Mouse (Mus musculus) heart, postnatal 14 days (tissue): ENCODE measurements around the gene Hist1h3a. TPM values are rescaled to one million over a fixed set of nuclear protein-coding genes. Genes with fewer than 3 reads are reported as not detected.
A peak's percentile ranks its signal among the peaks of the same experiment; 100 is the strongest.
"Not testable (repeated sequence)": the region's sequence is repeated elsewhere in the genome, so short reads cannot be mapped to it uniquely, and the experiment has no call there.

Experiments
- DNase-seq, 2 experiments: peaks; one replicate each; pipeline ENCODE4 v3.0.0; 2021 to 2022
- intact Hi-C: fragments of 180-260 bp; cut with DNase I; formaldehyde crosslinking; loops from one replicate; pipeline ENCODE4 v1.15.1; 2025
- long read RNA-seq, 2 experiments: library from polyadenylated mRNA; stranded (forward); transcript quantifications; one replicate each; pipeline ENCODE4 v2.0.0; 2021
- total RNA-seq, 2 experiments: library from RNA; stranded (reverse); gene quantifications; 2 replicates each; pipeline ENCODE4 v1.2.3; 2021

Hist1h3a gene
- 100 to 1,000 TPM in 1 of 2 experiments, 10 to 100 TPM in 1; 55.1 to 114 TPM for total RNA-seq
- long read RNA-seq, experiment 1: 0 reads
- long read RNA-seq, experiment 2: 0 reads

DNA sequence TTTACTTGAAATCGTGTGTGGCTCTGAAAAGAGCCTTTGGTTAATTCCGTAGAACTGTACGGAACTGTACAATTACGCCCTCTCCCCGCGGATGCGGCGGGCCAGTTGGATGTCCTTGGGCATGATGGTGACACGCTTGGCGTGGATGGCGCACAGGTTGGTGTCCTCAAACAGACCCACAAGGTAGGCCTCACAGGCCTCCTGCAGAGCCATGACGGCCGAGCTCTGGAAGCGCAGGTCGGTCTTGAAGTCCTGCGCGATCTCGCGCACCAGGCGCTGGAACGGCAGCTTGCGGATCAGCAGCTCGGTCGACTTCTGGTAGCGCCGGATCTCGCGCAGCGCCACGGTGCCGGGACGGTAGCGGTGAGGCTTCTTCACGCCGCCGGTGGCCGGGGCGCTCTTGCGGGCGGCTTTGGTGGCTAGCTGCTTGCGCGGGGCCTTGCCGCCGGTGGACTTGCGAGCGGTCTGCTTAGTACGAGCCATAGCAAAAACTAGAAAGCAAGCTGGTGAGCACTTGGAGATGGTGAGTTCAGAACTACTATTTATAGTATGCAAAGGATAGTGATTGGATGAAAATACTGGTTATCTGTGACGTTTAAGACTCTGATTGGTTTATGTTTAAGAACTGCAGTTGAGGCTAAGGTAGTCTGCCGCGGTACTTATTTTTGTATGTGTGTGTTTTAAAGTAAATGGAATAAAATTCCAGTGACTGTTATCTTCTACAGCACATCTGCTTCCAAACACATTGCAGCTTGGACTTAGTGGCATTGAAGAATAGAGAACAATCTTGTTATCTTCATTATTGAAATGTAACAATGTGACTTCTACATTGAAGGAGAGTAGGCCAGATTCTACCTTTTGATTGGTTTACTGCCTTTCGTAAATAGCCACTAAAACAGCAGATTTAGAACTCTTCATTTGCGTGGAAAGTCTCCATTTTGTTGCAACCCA is at the start of gene Hist1h3a:
Gene Hist1h3a (minus strand): TSS at position 516 of the 951 bp plus-strand sequence.
- DNase-seq: peak in 1 of 2 experiments; percentile 59
- intact Hi-C loops: loop anchor here (5.0 kb wide), 1 partner anchor 1720 kb away; the partner anchor contains the start of genes Hist1h2ag, Hist1h2bj and Hist1h4i

GRCm38 (mm10) chr13:23806422-23807052 is 44.4 kb upstream of the Hist1h3a start, which contains the start of gene Slc17a2:
Slc17a2 (plus strand) TSS chr13:23806993.
- intact Hi-C loops: no loop called here
- DNase-seq: no peak

DNA sequence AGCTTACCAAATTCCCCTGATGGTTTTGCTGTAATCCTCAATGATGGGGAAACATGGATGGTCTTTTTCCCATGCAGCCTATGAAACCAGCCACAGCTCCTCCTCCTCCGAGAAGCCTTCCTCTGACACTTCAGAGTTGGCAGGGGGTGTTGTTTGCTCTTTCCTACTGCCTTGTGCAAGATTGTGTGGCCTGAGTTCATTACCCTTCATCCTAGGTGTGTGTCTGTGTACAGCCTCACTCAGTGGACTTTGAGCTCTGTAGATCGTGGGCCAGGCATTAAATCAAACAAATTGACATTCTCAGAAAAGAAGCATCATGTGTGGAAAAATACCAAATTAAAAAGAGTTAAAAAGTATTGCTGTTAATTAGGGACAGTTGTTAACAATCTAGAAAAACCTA is 42.3 kb upstream of the Hist1h3a start:
- intact Hi-C loops: no loop called here
- no peak for DNase-seq

DNA sequence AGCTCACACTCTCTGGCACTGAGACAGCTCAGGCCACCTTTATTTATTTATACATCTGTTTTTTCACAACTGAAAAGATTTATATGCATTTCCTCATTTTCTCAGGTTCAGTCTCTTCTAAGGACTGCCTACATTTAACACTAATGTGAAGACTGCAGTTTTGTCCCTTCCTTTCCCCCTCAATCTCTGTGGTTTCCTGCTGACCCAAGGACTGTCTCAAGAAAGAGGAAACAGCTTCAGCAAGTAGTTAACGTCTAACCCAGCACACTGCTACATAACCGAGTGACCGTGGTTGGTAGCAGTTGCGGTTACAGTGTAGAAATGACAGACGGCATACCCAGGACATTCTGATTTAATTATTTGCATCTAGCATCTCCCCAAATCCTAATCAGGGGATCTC is 37.2 kb upstream of the Hist1h3a start:
- intact Hi-C loops: no loop called here
- no peak for DNase-seq

- peak; percentile 29 to 64 for DNase-seq
- intact Hi-C loops: loop anchor here (5.0 kb wide), 2 partner anchors 95 to 505 kb away; no protein-coding TSS in a partner anchor
Observed at GRCm38 (mm10) chr13:23792520-23792919, 30.3 kb upstream of the Hist1h3a start.

DNA sequence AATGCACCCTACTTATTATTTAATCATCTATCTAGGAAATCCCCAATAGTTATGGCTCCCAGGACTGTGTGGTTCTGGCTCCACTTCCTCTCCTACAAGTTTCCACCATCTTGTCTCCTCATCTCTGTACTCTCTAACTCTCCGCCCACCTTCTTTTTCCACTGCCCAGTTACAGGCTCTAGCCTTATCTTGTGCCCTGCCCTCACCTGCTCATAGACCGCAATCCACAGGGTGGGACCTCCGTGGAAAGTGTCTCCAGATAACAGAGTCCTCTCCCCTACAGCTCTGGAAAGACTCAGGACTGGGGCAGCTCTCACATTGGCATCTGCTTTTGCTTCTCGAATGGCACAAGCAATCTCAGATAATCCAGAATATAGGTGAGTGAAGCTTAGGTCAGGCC is 16.8 kb upstream of the Hist1h3a start:
- intact Hi-C loops: no loop called here
- DNase-seq: no peak

GRCm38 (mm10) chr13:23778339-23778738 is 16.2 kb upstream of the Hist1h3a start:
- intact Hi-C loops: no loop called here

DNA sequence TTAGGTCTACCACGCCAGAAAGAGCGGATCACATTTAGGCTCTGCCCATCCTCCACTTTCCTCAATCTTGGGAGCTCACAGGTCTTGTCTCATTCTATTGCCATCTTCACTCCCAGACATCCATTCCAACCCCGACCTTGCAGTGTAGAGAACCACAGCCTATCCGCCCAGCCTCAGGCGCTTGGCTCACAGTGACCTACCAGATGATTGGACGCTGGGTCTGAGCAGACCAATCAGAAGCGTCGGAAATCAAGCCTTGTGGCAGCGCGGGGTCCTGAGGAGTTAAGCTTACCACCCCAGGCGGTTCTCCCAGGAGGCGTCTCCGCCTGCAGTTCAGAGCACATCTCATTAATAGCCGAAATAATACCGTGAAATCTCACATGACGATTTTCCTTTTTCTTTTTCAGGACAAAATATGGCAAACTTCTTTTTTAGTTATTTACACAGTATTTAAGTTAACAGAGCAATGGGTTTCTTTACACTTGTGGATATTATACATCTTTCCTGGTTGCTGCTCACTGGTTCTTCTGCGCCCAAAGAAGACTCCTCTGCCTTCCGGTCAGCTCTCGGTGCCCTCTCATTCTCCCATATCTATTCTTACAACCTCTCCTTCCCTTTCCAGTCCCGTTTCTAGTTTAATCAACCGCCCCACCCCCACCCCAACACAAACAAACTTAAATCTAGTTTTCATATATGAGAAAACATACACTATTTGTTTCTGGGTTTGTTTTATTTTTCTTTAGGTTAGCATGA is 10.6 kb upstream of the Hist1h3a start:
- DNase-seq: peak; percentile 12 to 27
- intact Hi-C loops: no loop called here

More at GRCm38 (mm10) chr13:23778339-23778738, 16.2 kb upstream of the Hist1h3a start:
- no peak for DNase-seq

DNA sequence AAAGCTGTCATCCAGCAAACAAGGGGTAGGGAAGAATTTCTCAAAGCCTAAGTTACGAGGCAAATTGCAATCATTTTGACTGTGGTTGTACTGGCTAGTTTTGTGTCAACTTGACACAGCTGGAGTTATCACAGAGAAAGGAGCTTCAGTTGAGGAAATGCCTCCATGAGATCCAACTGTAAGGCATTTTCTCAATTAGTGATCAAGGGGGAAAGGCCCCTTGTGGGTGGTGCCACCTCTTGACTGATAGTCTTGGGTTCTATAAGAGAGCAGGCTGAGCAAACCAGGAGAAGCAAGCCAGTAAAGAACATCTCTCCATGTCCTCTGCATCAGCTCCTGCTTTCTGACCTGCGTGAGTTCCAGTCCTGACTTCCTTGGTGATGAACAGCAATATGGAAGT is 7.4 kb upstream of the Hist1h3a start, which contains the start of gene Trim38:
Gene Trim38 (plus strand): TSS at position 301 of the 400 bp plus-strand sequence.
- intact Hi-C loops: not testable (repeated sequence)

DNA sequence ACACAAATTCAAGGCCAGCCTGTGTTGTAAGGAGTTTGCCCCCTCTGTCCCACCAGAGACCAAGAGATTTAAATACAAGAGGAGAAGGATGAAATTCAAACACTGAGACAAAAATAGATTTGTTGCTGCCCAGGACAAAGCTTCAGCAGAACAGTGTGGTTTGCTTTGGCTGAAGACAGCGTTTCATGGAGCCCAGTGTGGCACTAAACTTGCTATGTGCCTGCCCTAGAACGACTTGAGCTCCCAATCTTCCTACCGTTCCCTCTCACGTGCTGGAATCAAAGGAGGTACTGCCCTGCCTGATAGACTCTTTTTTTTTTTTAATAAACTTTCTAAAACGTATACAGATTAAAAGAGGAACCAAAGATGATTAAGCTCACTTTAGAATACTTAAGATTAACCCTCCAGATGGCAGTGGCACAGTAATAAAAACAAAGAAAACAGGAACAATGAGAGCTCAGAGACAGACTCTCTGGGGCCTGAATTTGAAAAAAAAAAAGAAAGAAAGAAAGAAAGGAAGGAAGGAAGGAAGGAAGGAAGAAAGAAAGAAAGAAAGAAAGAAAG is 6.7 kb upstream of the Hist1h3a start:
- intact Hi-C loops: no loop called here
- DNase-seq: no peak

More for the DNA sequence above, 7.4 kb upstream of the Hist1h3a start, which contains the start of gene Trim38:
- not testable (repeated sequence) for DNase-seq

GRCm38 (mm10) chr13:23766772-23767171 is 4.6 kb upstream of the Hist1h3a start:
- no peak for DNase-seq
- intact Hi-C loops: no loop called here

GRCm38 (mm10) chr13:23765172-23765513 is 3.0 kb upstream of the Hist1h3a start:
- intact Hi-C loops: no loop called here
- no peak for DNase-seq

DNA sequence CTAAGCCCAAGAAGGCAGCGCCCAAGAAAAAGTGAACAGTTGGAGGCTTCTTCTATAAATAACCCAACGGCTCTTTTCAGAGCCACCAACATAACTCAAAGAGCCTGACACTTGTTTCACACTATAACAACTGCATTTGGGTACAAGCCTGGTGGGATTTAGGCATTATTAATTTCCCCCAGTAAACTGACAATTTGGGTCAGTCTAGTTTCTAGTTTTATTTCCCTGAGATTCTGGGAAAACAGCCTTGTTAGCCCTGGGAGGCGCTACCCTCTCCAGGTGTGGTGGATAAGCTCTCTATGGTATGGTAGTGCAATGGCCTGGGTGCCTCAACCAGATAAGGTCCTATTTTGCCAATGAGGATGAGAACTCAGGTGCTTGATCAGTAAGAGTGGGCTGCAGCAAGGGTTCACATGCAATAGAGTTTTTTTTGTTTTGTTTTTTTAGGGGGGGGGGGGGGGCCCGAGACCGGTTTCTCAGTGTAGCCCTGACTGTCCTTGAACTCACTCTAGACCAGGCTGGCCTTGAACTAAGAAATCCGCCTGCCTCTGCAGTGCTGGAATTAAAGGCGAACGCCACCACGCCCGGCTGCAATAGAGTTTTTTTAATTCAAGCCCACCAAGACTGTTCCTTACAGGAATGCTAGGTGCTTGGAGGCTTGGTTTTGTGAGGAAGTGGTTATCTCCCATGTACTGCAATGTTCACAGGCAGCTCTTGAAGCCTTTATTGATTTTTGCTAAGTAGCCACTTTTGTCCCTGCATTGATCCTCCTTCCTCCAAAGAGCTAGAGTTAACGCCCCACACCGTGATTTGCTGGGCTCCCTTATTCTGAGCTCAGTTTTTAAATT is 2.4 kb upstream of the Hist1h3a start:
- intact Hi-C loops: loop anchor here (5.0 kb wide), 1 partner anchor 1722 kb away; the partner anchor contains the start of genes Hist1h2ag, Hist1h2bj and Hist1h4i
- no peak for DNase-seq

- peak; percentile 77 to 79 for DNase-seq
- intact Hi-C loops: loop anchor here (5.0 kb wide), 1 partner anchor 1721 kb away; the partner anchor contains the start of genes Hist1h2ag, Hist1h2bj and Hist1h4i
Observed at GRCm38 (mm10) chr13:23763586-23764323, 1.6 kb upstream of the Hist1h3a start, which contains the start of gene Hist1h1a. Hist1h1a (plus strand) TSS chr13:23763666.

- no peak for DNase-seq
- intact Hi-C loops: loop anchor here (5.0 kb wide), 1 partner anchor 1721 kb away; the partner anchor contains the start of genes Hist1h2ag, Hist1h2bj and Hist1h4i
Observed at GRCm38 (mm10) chr13:23763242-23763585, 1.0 kb upstream of the Hist1h3a start.

DNA sequence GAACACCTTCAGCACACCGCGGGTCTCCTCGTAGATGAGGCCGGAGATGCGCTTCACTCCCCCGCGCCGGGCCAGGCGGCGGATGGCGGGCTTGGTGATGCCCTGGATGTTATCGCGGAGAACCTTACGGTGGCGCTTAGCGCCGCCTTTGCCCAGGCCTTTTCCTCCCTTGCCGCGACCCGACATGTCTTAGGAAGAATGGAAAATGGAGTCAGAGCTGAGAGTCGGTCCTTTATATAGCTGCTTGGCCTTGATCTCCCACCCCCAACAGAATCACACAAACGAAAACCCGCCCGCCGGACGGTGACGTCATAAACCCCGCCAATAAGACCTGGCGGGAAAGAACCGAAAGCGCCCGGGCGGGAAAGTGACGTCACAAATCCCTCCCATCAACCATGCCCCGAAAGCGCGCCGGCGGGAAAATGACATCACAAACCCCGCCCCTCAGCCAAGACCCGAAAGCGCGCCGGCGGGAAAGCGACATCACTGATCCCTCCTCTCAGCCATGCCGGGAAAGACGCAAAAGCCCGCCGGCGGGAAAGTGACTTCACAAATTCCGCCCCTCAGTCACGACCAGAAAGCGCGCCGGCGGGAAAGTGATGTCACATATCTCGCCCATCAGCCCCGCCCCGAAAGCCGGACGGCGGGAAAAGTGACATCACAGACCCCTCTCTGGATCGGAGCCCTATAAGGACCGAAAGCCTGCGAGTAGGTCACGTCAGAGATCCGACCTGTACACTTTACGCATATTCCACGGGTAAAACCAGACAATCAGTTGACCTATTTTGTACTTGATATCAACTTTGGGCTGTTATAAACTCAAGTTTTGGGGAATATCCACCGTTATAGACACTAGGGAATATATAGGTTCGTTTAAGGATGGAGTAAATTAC is 968 bp downstream of the Hist1h3a start, which contains the start of gene Hist1h4a:
Gene Hist1h4a (minus strand): TSS at position 259 of the 893 bp plus-strand sequence.
- intact Hi-C loops: loop anchor here (5.0 kb wide), 1 partner anchor 1719 kb away; the partner anchor contains the start of genes Hist1h2ag, Hist1h2bj and Hist1h4i

More for the DNA sequence above, 968 bp downstream of the Hist1h3a start, which contains the start of gene Hist1h4a:
- peak; percentile 96 to 98 for DNase-seq
